Mouse (Mus musculus): ENCODE results near the gene Tbx10.

GRCm38 (mm10) chr19:4004331-4004730 is 11.8 kb downstream of the Tbx10 start:
- TF ChIP-seq CTCF (conservative IDR thresholded peaks at IDR 0.05; ENCODE audit: insufficient read depth, insufficient read length, low read depth, low read length) (no peak), POLR2A (IDR thresholded peaks at IDR 0.05; ENCODE audit: low read depth, low read length) (no peak)

Measured in kidney, adult 2 months (tissue).